Mouse (Mus musculus): ENCODE data around the gene Sorcs3. TPM values are rescaled to one million over a fixed set of nuclear protein-coding genes. Genes with fewer than 3 reads are reported as not detected.

Sorcs3 gene
- total and polyA plus RNA-seq, 3 experiments: not detected

DNA sequence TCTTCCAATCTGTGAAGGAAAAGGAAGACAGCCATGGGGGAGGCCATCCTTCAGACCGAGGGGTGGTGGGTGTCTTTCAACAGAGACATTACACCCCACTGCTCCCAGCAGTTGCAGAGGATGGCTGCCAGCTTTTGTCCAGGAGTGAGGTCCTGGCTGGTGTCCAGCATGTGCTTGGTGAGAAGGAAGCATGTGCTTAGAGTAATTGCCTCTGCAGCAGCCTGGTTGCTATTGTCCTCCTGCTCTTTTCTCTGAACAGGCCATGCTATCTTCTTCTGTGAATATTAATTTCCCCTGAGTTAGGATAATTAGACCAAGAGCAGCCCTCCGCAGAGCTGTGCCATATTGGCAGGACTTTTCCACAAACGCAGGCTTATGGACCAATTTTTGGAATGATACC, 476.7 kb downstream of the Sorcs3 start:
- Histone ChIP-seq H3K9ac (ENCODE audit: low read depth, low read length) (no peak overlapping the region), H3K4me3 (no peak overlapping the region), H3K79me2 (replicated peaks; ENCODE audit: control insufficient read depth, insufficient read depth, low read length) (no peaks in the 10 kb centered on the region), H3K27ac (no peak overlapping the region), H3K36me3 (ENCODE audit: control insufficient read depth, insufficient read depth, low read length) (no peaks in the 10 kb centered on the region), H3K27me3 (ENCODE audit: control insufficient read depth, insufficient read depth, low read length) (no peaks in the 10 kb centered on the region), H3K4me1 (ENCODE audit: control insufficient read depth, insufficient read depth, low read length) (no peaks in the 10 kb centered on the region)
- WGBS: 71% methylated on average over 3 of the region's 3 CpGs
- TF ChIP-seq POLR2A (IDR thresholded peaks at IDR 0.05; ENCODE audit: insufficient read depth, low read depth, low read length) (no peak), CTCF (IDR thresholded peaks at IDR 0.05) (no peak), EP300 (IDR thresholded peaks at IDR 0.05; ENCODE audit: insufficient read depth, low read depth, low read length) (no peak)
- intact Hi-C loops (cut with DNase I): no loop called here
- DNase-seq: no peak

DNA sequence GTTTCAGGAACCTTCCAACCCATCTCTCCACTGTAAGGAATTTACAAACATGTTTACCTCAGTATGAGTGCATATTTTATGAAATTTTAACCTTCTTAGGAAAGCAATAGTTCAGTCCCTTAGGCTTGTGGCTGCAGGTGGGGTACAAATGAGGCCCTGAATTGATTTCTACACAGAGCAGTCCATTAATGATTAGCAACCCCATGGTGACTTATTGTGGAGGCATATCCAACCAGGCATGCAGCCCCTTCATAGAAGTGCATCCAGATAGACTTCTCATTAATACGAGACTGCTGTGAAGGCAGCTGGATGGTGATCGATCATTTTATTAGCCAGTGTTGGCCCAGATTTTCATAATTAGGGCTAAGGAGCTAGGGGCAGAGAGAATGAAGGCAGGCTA, 480.5 kb downstream of the Sorcs3 start:
- H3K27me3 ChIP-seq (ENCODE audit: control insufficient read depth, insufficient read depth, low read length): no peaks in the 10 kb centered on the region
- no peak overlapping the region for H3K27ac ChIP-seq
- no peak for DNase-seq
- H3K36me3 ChIP-seq (ENCODE audit: control insufficient read depth, insufficient read depth, low read length): no peaks in the 10 kb centered on the region
- intact Hi-C loops (cut with DNase I): no loop called here
- no peaks in the 10 kb centered on the region for H3K4me1 ChIP-seq (ENCODE audit: control insufficient read depth, insufficient read depth, low read length)
- H3K79me2 ChIP-seq (replicated peaks; ENCODE audit: control insufficient read depth, insufficient read depth, low read length): no peaks in the 10 kb centered on the region
- H3K4me3 ChIP-seq: no peak overlapping the region
- 86% methylated on average over 2 of the region's 2 CpGs for WGBS
- no peak for TF ChIP-seq CTCF (IDR thresholded peaks at IDR 0.05)
- no peak for TF ChIP-seq EP300 (IDR thresholded peaks at IDR 0.05; ENCODE audit: insufficient read depth, low read depth, low read length)
- TF ChIP-seq POLR2A (IDR thresholded peaks at IDR 0.05; ENCODE audit: insufficient read depth, low read depth, low read length): no peak
- no peak overlapping the region for H3K9ac ChIP-seq (ENCODE audit: low read depth, low read length)

GRCm38 (mm10) chr19:48700111-48700658, 494.4 kb downstream of the Sorcs3 start:
- Histone ChIP-seq H3K9ac (ENCODE audit: low read depth, low read length) (no peak overlapping the region), H3K4me3 (no peak overlapping the region), H3K79me2 (replicated peaks; ENCODE audit: control insufficient read depth, insufficient read depth, low read length) (no peaks in the 10 kb centered on the region), H3K4me1 (ENCODE audit: control insufficient read depth, insufficient read depth, low read length) (no peaks in the 10 kb centered on the region), H3K27ac (no peak overlapping the region), H3K36me3 (ENCODE audit: control insufficient read depth, insufficient read depth, low read length) (no peaks in the 10 kb centered on the region), H3K27me3 (ENCODE audit: control insufficient read depth, insufficient read depth, low read length) (no peaks in the 10 kb centered on the region)
- intact Hi-C loops (cut with DNase I): no loop called here
- TF ChIP-seq POLR2A (IDR thresholded peaks at IDR 0.05; ENCODE audit: insufficient read depth, low read depth, low read length): no peak
- no peak for TF ChIP-seq CTCF (IDR thresholded peaks at IDR 0.05)
- no peak for TF ChIP-seq EP300 (IDR thresholded peaks at IDR 0.05; ENCODE audit: insufficient read depth, low read depth, low read length)
- 60% methylated on average over 6 of the region's 6 CpGs for WGBS
- no peak for DNase-seq

DNA sequence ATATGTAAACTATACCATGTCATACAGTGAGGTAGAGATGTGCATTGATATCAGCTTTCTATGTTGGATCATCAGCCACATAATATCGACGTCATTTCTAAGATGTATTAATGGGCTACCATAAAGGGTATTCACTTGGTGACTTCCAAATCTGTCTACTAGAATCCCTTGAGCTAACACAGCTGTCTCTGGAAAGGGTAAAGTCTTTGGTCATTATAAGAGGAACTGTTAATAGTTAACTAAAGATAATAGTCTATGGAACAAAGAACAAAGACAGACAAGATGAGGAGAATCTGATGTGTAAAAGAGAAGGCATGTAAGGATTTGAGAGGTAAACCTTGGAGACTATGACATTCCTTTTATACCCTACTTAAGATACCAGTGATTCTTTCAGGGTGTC, 497.9 kb downstream of the Sorcs3 start:
- Histone ChIP-seq H3K36me3 (ENCODE audit: control insufficient read depth, insufficient read depth, low read length) (no peaks in the 10 kb centered on the region), H3K4me3 (no peak overlapping the region), H3K4me1 (ENCODE audit: control insufficient read depth, insufficient read depth, low read length) (no peaks in the 10 kb centered on the region), H3K9ac (ENCODE audit: low read depth, low read length) (no peak overlapping the region), H3K79me2 (replicated peaks; ENCODE audit: control insufficient read depth, insufficient read depth, low read length) (no peaks in the 10 kb centered on the region), H3K27ac (no peak overlapping the region), H3K27me3 (ENCODE audit: control insufficient read depth, insufficient read depth, low read length) (no peaks in the 10 kb centered on the region)
- intact Hi-C loops (cut with DNase I): no loop called here
- DNase-seq: no peak
- TF ChIP-seq CTCF (IDR thresholded peaks at IDR 0.05) (no peak), POLR2A (IDR thresholded peaks at IDR 0.05; ENCODE audit: insufficient read depth, low read depth, low read length) (no peak), EP300 (IDR thresholded peaks at IDR 0.05; ENCODE audit: insufficient read depth, low read depth, low read length) (no peak)
- WGBS: 86% methylated on average over 2 of the region's 2 CpGs

- no peak for DNase-seq
- Histone ChIP-seq H3K27me3 (ENCODE audit: control insufficient read depth, insufficient read depth, low read length) (no peaks in the 10 kb centered on the region), H3K27ac (no peak overlapping the region), H3K79me2 (replicated peaks; ENCODE audit: control insufficient read depth, insufficient read depth, low read length) (no peaks in the 10 kb centered on the region), H3K4me1 (ENCODE audit: control insufficient read depth, insufficient read depth, low read length) (no peaks in the 10 kb centered on the region), H3K9ac (ENCODE audit: low read depth, low read length) (no peak overlapping the region), H3K4me3 (no peak overlapping the region), H3K36me3 (ENCODE audit: control insufficient read depth, insufficient read depth, low read length) (no peaks in the 10 kb centered on the region)
- intact Hi-C loops (cut with DNase I): no loop called here
- WGBS: 22% methylated on average over 1 of the region's 1 CpGs
- TF ChIP-seq POLR2A (IDR thresholded peaks at IDR 0.05; ENCODE audit: insufficient read depth, low read depth, low read length) (no peak), CTCF (IDR thresholded peaks at IDR 0.05) (no peak), EP300 (IDR thresholded peaks at IDR 0.05; ENCODE audit: insufficient read depth, low read depth, low read length) (no peak)
These were observed 500.6 kb downstream of the Sorcs3 start for GRCm38 (mm10) chr19:48706267-48706923.

DNA sequence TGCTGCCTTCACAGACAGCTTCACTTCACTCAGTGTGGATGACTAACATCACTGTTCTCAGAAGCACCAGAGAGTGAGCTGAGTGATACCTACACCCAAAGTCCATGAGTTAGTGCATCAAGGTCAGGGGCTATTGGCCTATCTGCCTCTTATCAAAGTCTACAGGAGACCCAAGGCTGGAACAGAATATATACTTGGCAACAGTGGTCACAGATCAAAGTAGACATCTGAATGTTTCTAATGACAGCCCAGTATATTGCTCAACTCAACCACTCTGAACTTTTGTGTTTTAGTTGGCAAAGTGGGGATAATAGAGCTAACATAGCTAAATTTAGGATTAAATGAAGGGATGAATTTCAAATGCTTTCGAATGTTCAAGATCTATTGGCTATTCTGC, 501.1 kb downstream of the Sorcs3 start:
- Histone ChIP-seq H3K4me3 (no peak overlapping the region), H3K36me3 (ENCODE audit: control insufficient read depth, insufficient read depth, low read length) (no peaks in the 10 kb centered on the region), H3K4me1 (ENCODE audit: control insufficient read depth, insufficient read depth, low read length) (no peaks in the 10 kb centered on the region), H3K27ac (no peak overlapping the region), H3K27me3 (ENCODE audit: control insufficient read depth, insufficient read depth, low read length) (no peaks in the 10 kb centered on the region), H3K79me2 (replicated peaks; ENCODE audit: control insufficient read depth, insufficient read depth, low read length) (no peaks in the 10 kb centered on the region), H3K9ac (ENCODE audit: low read depth, low read length) (no peak overlapping the region)
- WGBS: 52% methylated on average over 1 of the region's 1 CpGs
- TF ChIP-seq EP300 (IDR thresholded peaks at IDR 0.05; ENCODE audit: insufficient read depth, low read depth, low read length) (no peak), CTCF (IDR thresholded peaks at IDR 0.05) (no peak), POLR2A (IDR thresholded peaks at IDR 0.05; ENCODE audit: insufficient read depth, low read depth, low read length) (no peak)
- intact Hi-C loops (cut with DNase I): no loop called here
- DNase-seq: no peak

All from heart, adult 2 months (tissue).